18 mouse cellular contexts compared by ENCODE assay signal in the genomic region with DNA sequence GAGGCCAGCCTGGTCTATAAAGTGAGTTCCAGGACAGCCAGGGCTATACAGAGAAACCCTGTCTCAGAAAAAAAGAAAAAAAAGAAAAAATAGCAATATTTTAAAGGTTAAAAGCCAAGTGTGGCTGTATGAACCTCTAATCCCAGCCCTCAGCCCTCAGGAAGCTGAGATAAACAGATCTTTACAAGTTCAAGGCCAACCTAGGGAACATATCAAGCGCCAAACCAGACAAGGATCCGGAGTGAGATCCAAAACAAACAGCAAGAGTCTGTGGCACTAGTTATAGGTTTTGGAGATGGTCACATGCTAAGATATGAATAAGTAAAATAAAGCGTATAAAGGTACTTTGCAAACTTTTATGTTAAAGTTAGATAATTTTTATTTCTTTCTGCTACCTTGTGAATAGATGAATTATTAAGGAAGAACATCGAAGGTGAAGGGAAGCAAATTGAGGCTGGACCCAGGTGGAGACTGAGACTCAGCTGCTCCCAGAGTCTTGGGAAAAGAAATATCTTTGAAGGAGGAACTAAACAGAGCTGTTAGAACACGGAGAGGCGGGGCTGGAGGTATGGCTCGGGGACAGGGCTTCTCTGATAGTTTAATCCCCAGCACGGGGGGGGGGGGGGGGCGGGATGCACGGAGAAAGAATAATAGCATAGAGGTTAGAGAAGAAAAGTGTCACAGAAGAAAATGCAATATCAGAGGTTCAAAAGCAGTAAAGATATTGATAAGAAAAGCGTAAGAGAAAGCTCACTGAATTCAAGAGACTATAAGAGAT. TPM values are rescaled to one million over a fixed set of nuclear protein-coding genes. Genes with fewer than 3 reads are reported as not detected.
"Had no signal": no experiment of that assay in that cellular context is flagged by ENCODE, and none has a peak within 500 bp of the region (broad histone marks: within the 10 kb centered on the region; RNA-seq: fewer than 3 reads in every experiment).

No protein-coding gene starts in this region.

- H3K4me1 ChIP-seq: limb, embryonic 13.5 days; neural tube, embryonic 15.5 days had no signal

- ATAC-seq: lung, postnatal 0 days had no signal

- H3K9ac ChIP-seq: limb, embryonic 13.5 days; neural tube, embryonic 15.5 days had no signal

- H3K27me3 ChIP-seq: neural tube, embryonic 15.5 days had no signal

- DNase-seq: kidney, adult 18-20 months; kidney, postnatal 10 days; kidney, postnatal 4 days; lung, adult 2 months; lung, postnatal 36 days; midbrain, embryonic 14.5 days; right cerebral cortex, adult 18-20 months; right cerebral cortex, postnatal 25 days; thymus, adult 18-20 months; thymus, postnatal 14 days had no signal

- H3K27ac ChIP-seq: layer of hippocampus, adult 2 months; limb, embryonic 13.5 days; midbrain, embryonic 10.5 days; neural tube, embryonic 15.5 days; stomach, postnatal 0 days had no signal

- H3K36me3 ChIP-seq: limb, embryonic 13.5 days; midbrain, embryonic 10.5 days; neural tube, embryonic 15.5 days had no signal

- H3K4me2 ChIP-seq: limb, embryonic 13.5 days; neural tube, embryonic 15.5 days had no signal

- H3K9me3 ChIP-seq: limb, embryonic 13.5 days; midbrain, embryonic 10.5 days; neural tube, embryonic 15.5 days had no signal

- H3K4me3 ChIP-seq: layer of hippocampus, adult 2 months; limb, embryonic 13.5 days; midbrain, embryonic 10.5 days; myocyte; neural tube, embryonic 15.5 days had no signal

RNA-seq across cellular contexts. Expression of a gene that starts 10.1 kb away (rescaled TPM):
- polyA plus RNA-seq: neural tube, embryonic 11.5 days had no signal

RNA-seq across cellular contexts. Expression of a gene that starts 21.2 kb away (rescaled TPM):
- polyA plus RNA-seq: myocyte had no signal

RNA-seq across cellular contexts. Expression of a gene that starts 30.5 kb away (rescaled TPM):
- polyA plus RNA-seq: myocyte had no signal
